Mouse (Mus musculus) embryonic facial prominence, embryonic 12.5 days (tissue): Measurements from ENCODE around the gene Kcnh3. TPM values are rescaled to one million over a fixed set of nuclear protein-coding genes. Genes with fewer than 3 reads are reported as not detected.

Source experiments
- ATAC-seq: fragments of 200-750 bp; cut with Nextera tagmentation; 2 replicates; pipeline ENCODE4 v1.8.0; 2017; ENCODE audit not compliant: insufficient number of reproducible peaks, insufficient read depth, low FRiP score, low TSS enrichment
- H3K27ac ChIP-seq: fragments of 300-500 bp; sonication (generic); 2 replicates; pipeline ENCODE4 v1.5.1; 2016; ENCODE audit warnings: mild to moderate bottlenecking
- H3K27me3 ChIP-seq: fragments of 300-500 bp; sonication (generic); 2 replicates; pipeline ENCODE4 v1.6.1; 2016; ENCODE audit warnings: mild to moderate bottlenecking, moderate library complexity
- H3K36me3 ChIP-seq: fragments of 300-500 bp; sonication (generic); 2 replicates; pipeline ENCODE4 v1.6.1; 2016; ENCODE audit warnings: mild to moderate bottlenecking
- H3K4me1 ChIP-seq: fragments of 300-500 bp; sonication (generic); 2 replicates; pipeline ENCODE4 v1.6.1; 2016
- H3K4me2 ChIP-seq: fragments of 300-500 bp; sonication (generic); replicated peaks from 2 replicates; pipeline ENCODE4 v1.6.1; 2016; ENCODE audit warnings: mild to moderate bottlenecking, moderate library complexity
- H3K4me3 ChIP-seq: fragments of 300-500 bp; sonication (generic); 2 replicates; pipeline ENCODE4 v1.5.1; 2016; ENCODE audit warnings: mild to moderate bottlenecking
- H3K9ac ChIP-seq: fragments of 300-500 bp; sonication (generic); 2 replicates; pipeline ENCODE4 v1.6.1; 2016; ENCODE audit warnings: mild to moderate bottlenecking, moderate library complexity
- H3K9me3 ChIP-seq: fragments of 300-500 bp; sonication (generic); 2 replicates; pipeline ENCODE4 v1.6.1; 2016; ENCODE audit warnings: mild to moderate bottlenecking, moderate library complexity
- WGBS: fragments of 180-500 bp; shearing (Covaris S2); methylation state at CpG from one replicate; pipeline ENCODE4 v1.1.7; 2016; 5-methylcytosine and 5-hydroxymethylcytosine counted together
- polyA plus RNA-seq: library from polyadenylated mRNA; unstranded; fragments of >200 nt; fragmentation: Nextera tagmentation; extraction: Ambion mirVana; gene quantifications from 2 replicates; pipeline ENCODE4 v1.2.1, GENCODE M21; 2016

Gene Kcnh3
- 0.81 and 1.2 TPM in 2 replicates for polyA plus RNA-seq

DNA sequence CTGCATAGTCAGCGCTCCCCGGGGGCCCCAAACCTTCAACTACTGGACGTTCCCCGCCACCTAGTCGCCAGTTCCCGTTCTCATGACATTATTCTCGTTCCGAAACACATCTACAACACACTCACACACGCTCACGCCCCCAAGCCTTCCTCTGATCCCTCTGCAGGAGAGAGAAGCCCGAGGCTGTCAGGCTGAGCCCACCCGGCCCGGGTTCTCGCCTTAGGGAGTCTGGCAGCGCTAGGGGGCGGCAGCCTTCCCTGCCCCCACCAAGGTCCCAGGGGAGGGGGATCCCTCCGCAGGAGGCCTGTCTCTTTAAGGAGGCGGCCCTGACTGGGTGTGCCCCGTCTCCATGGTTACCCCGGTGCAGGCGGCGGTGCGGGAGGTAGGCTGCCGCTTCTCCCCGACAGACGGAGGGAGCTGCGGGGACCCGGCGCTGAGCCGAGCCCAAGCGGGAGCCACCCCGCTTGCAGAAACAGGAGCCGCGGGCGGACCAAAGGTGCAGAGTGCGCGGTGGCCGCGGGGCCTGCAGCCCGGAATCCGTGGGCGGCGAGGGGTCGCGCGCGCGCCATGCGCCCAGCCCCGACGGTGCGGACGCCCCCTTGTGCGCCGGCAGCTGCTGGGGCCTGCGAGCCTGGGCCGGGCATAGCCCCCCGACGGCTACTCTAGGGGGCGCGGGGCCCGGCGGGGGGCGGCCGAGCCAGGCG is at the start of gene Kcnh3:
Gene Kcnh3 (plus strand): TSS at position 654 of the 704 bp plus-strand sequence.
- Histone ChIP-seq H3K36me3 (no peaks in the 10 kb centered on the region), H3K9me3 (no peaks in the 10 kb centered on the region), H3K4me1 (peaks cover 52% of the 10 kb centered on the region), H3K27me3 (peaks cover 93% of the 10 kb centered on the region), H3K9ac (peak within 1 kb of the TSS; percentile 31), H3K27ac (no peak within 1 kb of the TSS), H3K4me2 (peak within 1 kb of the TSS; percentile 71), H3K4me3 (peak within 1 kb of the TSS; percentile 44)
- ATAC-seq: no peak
- WGBS: under 1% methylated on average over 65 of the region's 66 CpGs

DNA sequence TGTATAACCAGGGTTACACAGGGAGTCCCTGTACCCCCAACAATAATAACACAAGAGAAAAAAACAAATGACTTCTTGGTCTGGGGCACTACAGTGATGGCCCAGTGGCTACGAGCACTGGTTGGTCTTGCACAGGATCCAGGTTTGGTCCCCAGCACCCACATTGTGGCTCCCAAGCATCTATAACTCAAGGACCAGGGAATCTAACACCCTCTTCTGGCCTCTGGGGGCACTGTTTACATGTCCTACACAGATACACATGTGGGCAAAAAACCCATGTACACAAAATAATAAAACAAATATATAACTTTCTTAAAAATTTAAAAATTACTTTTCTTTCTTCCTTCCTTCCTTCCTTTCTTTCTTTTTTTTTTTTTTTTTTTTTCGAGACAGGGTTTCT is 45.0 kb upstream of the Kcnh3 start:
- H3K27me3 ChIP-seq: no peaks in the 10 kb centered on the region
- no peak overlapping the region for H3K4me3 ChIP-seq
- H3K4me2 ChIP-seq: no peak overlapping the region
- H3K27ac ChIP-seq: no peak overlapping the region
- no peak overlapping the region for H3K9ac ChIP-seq
- H3K9me3 ChIP-seq: no peaks in the 10 kb centered on the region
- peaks cover 61% of the 10 kb centered on the region for H3K36me3 ChIP-seq
- ATAC-seq: no peak
- no peaks in the 10 kb centered on the region for H3K4me1 ChIP-seq
- WGBS: 100% methylated on average over 1 of the region's 2 CpGs

DNA sequence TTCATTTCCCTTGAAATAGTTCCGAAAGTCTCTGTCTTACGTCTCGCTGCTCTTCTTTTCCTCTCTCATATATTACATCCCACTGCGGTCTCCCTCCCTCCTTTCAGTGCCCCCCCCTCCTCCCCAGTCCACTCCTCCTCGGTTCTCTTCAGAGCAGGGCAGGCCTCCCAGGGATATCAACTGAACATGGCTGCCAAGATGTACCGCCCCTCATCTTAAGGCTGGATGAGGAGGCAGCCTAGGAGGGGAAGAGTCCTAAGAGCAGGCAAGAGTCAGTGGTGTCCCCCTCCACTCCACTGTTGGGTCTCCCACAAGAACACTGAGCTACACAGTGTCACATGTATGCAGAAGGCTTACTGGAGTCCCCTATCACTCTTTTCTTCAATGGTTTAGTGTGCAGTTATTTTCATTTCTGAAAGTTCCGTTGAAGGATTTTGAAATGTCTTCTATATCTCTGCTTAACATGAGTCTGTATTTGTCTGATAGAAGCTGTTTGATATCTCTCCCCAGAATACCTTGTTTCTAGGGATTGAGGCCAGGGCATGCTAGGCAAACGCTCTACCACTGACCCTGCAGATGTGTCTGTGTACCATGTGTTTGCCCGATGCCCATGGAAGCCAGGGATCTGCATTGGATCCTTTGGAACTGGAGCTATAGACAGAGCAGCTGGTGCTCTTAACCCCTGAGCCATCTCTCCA is 40.3 kb upstream of the Kcnh3 start:
- H3K27ac ChIP-seq: no peak overlapping the region
- no peaks in the 10 kb centered on the region for H3K9me3 ChIP-seq
- WGBS: 90% methylated on average over 9 of the region's 9 CpGs
- no peak overlapping the region for H3K4me3 ChIP-seq
- peaks cover 81% of the 10 kb centered on the region for H3K36me3 ChIP-seq
- H3K27me3 ChIP-seq: no peaks in the 10 kb centered on the region
- ATAC-seq: no peak
- no peak overlapping the region for H3K9ac ChIP-seq
- H3K4me2 ChIP-seq: no peak overlapping the region
- H3K4me1 ChIP-seq: no peaks in the 10 kb centered on the region

DNA sequence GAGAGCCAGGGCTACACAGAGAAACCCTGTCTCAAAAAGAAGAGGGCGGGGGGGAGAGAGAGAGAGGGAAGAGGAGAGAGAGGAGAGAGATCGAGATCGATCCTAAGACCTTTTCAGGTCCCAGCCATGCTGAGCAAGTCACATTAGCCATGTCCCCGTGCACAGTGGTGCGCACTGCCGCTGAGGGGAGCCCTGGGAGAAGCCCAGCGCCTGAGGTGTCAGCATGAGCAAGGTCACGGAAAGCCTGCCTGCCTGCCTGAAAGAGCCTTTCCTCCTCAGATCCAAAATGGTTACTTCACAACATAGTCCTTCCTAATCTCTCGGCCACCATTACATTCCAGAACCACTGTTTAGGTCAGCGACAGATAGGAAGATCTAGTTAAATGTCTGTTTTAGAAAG is 30.3 kb upstream of the Kcnh3 start:
- H3K4me2 ChIP-seq: no peak overlapping the region
- 85% methylated on average over 10 of the region's 10 CpGs for WGBS
- H3K4me3 ChIP-seq: no peak overlapping the region
- no peak overlapping the region for H3K27ac ChIP-seq
- H3K9me3 ChIP-seq: no peaks in the 10 kb centered on the region
- no peaks in the 10 kb centered on the region for H3K4me1 ChIP-seq
- peaks cover 53% of the 10 kb centered on the region for H3K36me3 ChIP-seq
- H3K27me3 ChIP-seq: no peaks in the 10 kb centered on the region
- H3K9ac ChIP-seq: no peak overlapping the region
- ATAC-seq: no peak

DNA sequence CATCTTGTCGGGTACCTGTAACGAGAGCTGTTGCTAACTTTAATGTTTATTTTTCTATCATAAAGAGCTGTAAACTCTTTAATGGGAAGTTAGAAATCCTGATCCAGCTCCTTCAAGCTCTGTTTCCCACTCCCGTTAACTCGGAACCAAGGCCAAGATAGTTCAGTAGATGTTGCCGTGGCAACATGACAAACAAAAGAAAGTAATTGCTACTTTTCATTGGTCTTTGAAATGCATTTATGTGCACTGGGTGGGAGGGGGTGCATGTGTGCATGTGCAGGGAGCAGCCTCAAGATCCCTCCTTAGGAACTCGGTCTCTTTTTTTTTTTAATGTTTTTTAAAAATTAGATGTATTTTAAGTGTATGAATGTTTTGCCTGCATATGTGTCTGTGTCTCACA is 29.6 kb upstream of the Kcnh3 start:
- Histone ChIP-seq H3K9ac (no peak overlapping the region), H3K4me1 (no peaks in the 10 kb centered on the region), H3K4me2 (no peak overlapping the region), H3K27me3 (no peaks in the 10 kb centered on the region), H3K9me3 (no peaks in the 10 kb centered on the region), H3K36me3 (peaks cover 53% of the 10 kb centered on the region), H3K27ac (no peak overlapping the region), H3K4me3 (no peak overlapping the region)
- 77% methylated on average over 6 of the region's 6 CpGs for whole genome bisulfite sequencing
- ATAC-seq: no peak

DNA sequence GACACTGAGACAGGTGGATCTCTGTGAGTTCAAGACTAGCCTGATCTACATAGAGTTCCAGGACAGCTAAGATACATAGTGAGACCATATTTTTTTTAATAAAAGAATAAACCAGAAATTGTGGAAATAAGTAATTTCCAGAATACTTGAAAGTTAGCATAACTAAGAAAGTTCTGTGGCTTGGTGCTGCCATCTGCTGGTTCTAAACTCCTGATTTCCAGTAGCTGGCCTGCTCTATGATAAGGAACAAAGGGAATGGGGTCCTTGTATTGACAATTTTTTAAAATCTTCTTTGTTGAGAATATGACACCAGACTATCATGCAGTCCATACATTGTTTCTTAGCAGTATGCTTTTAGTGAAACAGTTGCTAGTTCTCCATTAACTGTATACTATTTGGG is 25.9 kb upstream of the Kcnh3 start:
- H3K4me1 ChIP-seq: no peaks in the 10 kb centered on the region
- no peak overlapping the region for H3K9ac ChIP-seq
- H3K27me3 ChIP-seq: no peaks in the 10 kb centered on the region
- H3K9me3 ChIP-seq: no peaks in the 10 kb centered on the region
- H3K27ac ChIP-seq: no peak overlapping the region
- no peak overlapping the region for H3K4me2 ChIP-seq
- no peak for ATAC-seq
- peaks cover 37% of the 10 kb centered on the region for H3K36me3 ChIP-seq
- H3K4me3 ChIP-seq: no peak overlapping the region

DNA sequence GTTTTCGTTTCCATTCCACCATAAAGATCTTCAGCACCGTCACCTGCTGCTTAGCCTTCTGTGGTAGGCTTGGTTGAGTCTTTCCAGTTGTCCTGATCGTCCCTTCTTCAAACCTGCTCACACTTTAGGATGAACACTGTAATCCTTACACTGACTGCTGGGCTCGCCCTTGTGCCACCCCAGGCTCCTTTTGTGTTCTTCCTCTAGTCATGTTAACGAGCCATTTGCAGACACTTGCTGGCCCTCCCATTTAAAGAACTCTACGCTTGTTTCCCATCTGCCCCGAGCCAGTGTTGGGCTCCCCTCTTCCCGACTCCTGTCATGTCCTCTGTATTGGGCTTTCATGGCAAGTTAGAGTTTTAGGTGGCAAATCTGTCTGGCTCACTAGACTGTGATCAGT is 18.7 kb upstream of the Kcnh3 start:
- no peaks in the 10 kb centered on the region for H3K9me3 ChIP-seq
- 78% methylated on average over 8 of the region's 8 CpGs for WGBS
- H3K27me3 ChIP-seq: no peaks in the 10 kb centered on the region
- H3K4me3 ChIP-seq: no peak overlapping the region
- H3K4me1 ChIP-seq: no peaks in the 10 kb centered on the region
- H3K27ac ChIP-seq: no peak overlapping the region
- peaks cover 49% of the 10 kb centered on the region for H3K36me3 ChIP-seq
- no peak overlapping the region for H3K9ac ChIP-seq
- no peak overlapping the region for H3K4me2 ChIP-seq
- no peak for ATAC-seq

DNA sequence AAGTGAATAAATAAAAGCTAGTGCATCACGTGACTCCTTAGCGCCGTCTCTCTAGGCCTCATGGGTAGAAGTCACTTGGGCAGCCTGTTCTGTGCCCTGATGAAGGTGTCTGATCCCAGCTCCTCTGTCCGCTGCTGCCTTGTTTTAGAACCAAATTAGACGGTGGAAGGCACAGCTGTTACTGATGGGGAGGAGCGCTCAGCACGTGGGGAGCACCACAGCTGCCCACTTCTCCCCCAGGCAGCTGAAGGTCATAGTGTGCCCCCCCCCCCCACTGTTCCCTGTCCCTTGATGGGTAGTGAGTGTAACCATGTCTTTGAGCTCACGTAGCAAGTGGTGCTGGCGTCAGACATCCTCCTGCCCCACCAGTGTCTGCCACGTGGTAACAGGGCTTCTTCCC is 11.5 kb upstream of the Kcnh3 start:
- Histone ChIP-seq H3K4me1 (no peaks in the 10 kb centered on the region), H3K4me2 (no peak overlapping the region), H3K36me3 (peaks cover 57% of the 10 kb centered on the region), H3K9me3 (no peaks in the 10 kb centered on the region), H3K27me3 (no peaks in the 10 kb centered on the region), H3K27ac (no peak overlapping the region), H3K9ac (no peak overlapping the region), H3K4me3 (no peak overlapping the region)
- ATAC-seq: no peak
- 82% methylated on average over 10 of the region's 10 CpGs for WGBS

DNA sequence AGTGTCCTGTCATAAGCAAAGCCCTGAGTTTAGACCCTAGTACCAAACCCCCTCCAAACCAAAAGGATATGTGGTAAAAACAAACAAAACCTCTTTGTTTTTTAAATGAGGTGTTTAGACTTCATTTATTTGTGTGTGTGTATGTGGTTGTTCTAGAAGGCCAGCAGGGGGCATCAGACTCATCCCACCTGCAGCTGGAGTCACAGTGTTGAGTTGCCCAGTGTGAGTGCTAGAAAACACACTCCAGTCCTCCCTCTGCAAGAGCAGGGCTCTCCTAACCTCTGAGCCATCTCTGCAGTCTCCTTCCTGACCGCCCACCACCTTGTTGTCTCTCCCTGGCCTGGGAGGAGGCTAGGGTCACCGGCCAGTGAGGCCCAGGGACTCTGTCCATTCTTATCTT is 9.7 kb upstream of the Kcnh3 start:
- WGBS: 73% methylated on average over 2 of the region's 2 CpGs
- H3K27ac ChIP-seq: no peak overlapping the region
- H3K9me3 ChIP-seq: no peaks in the 10 kb centered on the region
- peaks cover 6% of the 10 kb centered on the region for H3K27me3 ChIP-seq
- H3K4me2 ChIP-seq: no peak overlapping the region
- no peak for ATAC-seq
- H3K36me3 ChIP-seq: peaks cover 42% of the 10 kb centered on the region
- no peak overlapping the region for H3K9ac ChIP-seq
- H3K4me1 ChIP-seq: no peaks in the 10 kb centered on the region
- H3K4me3 ChIP-seq: no peak overlapping the region

DNA sequence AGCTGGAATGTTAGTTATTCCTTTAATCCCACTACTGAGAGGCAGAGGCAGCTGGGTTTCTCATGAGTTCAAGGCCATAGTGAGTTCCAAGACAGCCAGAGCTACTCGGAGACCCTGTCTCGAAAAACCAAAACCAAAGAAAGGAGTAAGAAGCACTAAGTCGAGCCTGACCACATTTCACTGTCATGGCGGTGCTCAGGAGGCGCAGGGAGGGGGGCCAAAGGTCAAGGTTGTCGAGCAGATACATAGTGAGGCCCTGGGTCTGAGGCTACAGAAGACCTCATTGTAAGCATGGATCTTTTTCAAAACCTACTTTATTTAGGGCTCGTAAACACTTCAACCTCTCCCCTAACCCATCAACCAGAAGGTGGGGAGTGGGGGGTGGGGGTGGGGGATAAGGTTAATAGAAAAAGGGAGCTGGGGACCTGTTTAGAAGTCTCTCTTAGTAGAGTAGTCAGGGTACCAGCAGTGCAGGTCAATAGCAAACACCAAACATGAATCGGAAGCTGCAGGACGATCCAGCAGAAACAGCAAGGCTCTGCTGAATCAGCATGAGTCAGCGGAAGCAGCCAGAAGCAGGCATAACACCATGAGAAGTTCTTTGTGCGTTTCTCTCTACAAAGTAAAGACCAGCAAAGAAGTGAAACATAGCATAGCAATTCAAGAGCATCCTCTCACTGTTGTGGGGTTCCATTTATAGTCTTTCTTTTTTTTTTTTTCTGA is 8.8 kb upstream of the Kcnh3 start:
- H3K4me2 ChIP-seq: no peak overlapping the region
- H3K9me3 ChIP-seq: no peaks in the 10 kb centered on the region
- no peak for ATAC-seq
- WGBS: 85% methylated on average over 11 of the region's 11 CpGs
- no peaks in the 10 kb centered on the region for H3K4me1 ChIP-seq
- peaks cover 34% of the 10 kb centered on the region for H3K36me3 ChIP-seq
- no peak overlapping the region for H3K27ac ChIP-seq
- no peak overlapping the region for H3K4me3 ChIP-seq
- H3K27me3 ChIP-seq: peaks cover 11% of the 10 kb centered on the region
- H3K9ac ChIP-seq: no peak overlapping the region

DNA sequence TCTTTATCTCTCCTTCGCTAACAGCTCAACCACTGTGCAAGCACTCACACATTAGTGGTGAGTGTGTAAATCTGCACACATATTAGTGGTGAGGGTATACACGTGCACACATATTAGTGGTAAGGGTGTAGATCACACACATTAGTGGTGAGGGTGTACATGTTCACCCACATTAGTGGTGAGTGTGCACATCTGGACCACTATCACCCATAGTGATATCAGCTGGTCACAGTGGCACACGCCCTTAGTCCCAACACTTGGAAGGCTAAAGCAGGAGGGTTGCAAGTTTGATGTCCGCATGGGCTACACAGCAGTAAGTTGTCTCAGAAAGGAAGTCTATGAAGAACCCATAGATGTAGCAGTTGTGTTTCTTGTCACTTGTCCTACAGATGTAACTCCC is 7.0 kb upstream of the Kcnh3 start:
- no peak for ATAC-seq
- H3K4me1 ChIP-seq: peaks cover 14% of the 10 kb centered on the region
- peaks cover 19% of the 10 kb centered on the region; the same call in 1 of the 2 replicates for H3K36me3 ChIP-seq
- WGBS: 91% methylated on average over 4 of the region's 4 CpGs
- peaks cover 28% of the 10 kb centered on the region for H3K27me3 ChIP-seq
- no peak overlapping the region for H3K27ac ChIP-seq
- no peak overlapping the region for H3K4me2 ChIP-seq
- H3K9me3 ChIP-seq: no peaks in the 10 kb centered on the region
- no peak overlapping the region for H3K9ac ChIP-seq
- no peak overlapping the region for H3K4me3 ChIP-seq
